Mouse (Mus musculus) retina, embryonic 14.5 days (tissue): ENCODE measurements at regions not wholly inside any gene's neighbourhood (a gene's known extent, or its start where the extent isn't known, plus 50 kb on each side); places are given as distances from the start of the nearest gene placed in this dataset.
A peak's percentile ranks its signal among the peaks of the same experiment; 100 is the strongest.

Experiments
- DNase-seq: peaks from one replicate; pipeline ENCODE4 v3.0.0-alpha.2; 2015; ENCODE audit warnings: low spot score

DNA sequence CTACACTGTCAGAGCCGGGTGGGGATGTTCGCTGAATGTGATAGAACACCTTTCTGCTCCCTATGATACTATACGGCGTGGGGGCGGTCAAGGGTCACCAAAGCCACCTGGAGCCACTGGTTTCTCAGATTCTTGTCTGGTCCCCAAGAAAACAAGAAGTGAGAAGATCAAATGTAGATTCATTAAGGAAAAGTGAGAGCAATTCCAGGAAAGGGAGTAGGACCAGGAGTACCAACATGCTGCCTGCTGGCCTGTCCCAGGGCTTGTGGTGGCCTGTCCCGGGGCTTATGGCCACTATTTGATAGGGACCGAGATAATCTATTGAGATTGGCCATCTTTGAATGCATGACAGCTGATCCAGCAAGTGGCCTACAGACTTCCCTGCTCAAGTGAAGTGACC lies 58.8 kb upstream of the Fut8 start:
- DNase-seq, result no peak

DNA sequence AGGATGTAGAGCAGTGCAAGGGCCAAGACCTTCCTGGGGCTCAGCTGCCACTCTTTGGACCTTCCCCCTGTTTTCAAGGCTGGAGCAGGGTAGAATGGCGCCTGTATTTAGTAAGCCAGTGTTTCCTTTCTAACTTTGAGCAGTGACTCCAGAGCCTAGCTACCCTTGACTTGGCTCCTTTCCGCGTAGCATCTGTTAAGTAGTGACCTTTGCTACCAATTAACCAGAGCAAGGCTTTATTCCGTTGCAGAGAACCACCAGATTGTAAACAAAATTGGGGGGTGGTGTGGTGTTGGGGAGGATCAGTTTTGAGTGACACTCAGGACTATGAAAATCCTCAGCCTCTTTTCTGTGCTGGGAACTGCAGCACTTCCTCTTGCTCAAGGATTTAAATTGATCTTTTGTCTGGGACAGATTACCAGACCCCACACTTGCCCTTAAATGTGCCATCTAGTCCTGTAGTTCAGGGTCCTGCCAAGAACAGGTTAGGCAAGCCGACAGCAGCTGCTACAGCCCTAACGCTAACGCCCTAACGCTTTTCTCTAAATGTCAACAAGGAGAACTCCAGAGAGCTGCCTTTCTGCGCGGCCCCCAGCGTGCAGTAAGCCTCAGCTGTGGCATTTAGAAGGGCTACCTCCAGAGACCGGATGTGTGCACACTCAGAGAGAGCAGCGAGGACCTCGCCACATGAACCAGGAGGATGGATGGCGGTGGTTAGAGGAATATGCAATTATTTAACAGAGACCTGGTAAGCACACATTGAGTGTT lies 59.9 kb upstream of the Fut8 start:
- DNase-seq, result peak; percentile 19

DNA sequence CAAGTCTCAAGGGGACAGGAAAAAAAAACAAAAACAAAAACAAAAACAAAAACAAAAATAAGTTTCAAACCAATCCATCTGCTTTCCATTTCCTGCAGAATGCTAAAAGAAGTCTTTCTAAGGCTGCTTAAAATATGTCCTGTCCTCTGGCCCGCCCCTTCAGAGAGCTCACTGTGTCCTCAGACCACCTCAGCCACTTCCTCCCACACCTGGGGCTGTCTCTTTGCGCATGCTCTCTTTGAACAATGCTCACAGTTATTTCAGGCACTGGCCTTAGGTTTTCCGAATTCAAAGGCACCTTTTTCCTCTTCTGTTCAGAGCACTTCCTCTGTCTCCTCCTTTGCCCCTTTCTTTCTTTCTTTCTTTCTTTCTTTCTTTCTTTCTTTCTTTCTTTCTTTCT lies 60.6 kb upstream of the Fut8 start:
- no peak for DNase-seq

DNA sequence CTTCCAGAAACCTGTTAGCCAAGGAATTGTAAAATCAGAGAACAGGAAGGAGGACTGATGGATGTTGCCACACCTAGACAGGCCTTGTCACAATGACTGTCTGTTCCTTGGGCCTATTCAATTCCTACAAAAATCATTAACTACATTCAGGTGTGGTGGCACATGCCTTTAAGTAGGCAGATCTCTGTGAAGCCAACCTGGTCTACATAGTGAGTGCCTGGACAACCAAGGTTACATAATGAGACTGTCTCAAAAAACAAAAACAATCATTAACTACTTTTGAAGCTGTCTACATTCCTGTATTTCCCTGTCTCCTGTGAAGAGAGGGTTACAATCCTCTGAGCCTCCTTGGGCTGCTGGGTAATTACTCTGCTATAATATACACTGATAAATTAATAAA lies 63.9 kb upstream of the Fut8 start:
- no peak for DNase-seq

DNA sequence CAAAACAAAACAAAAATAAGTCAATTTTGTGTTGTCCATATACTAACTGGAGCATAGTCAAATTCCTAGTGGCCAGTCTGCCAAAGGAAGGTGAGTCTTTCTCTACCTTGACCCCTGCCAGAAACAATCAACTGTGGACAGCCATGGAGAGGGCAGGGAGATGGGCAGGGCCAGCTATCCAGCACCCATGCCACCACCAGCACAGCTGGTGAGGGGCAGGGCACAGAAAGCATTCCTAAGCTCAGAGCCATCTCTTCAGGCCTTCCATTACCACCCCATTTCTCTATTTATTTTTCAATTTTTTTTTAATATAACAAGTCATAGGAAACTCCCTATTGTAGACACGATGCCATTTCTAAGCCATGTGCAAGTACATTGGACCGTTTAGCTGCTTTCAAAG lies 65.4 kb upstream of the Fut8 start:
- DNase-seq, result no peak

DNA sequence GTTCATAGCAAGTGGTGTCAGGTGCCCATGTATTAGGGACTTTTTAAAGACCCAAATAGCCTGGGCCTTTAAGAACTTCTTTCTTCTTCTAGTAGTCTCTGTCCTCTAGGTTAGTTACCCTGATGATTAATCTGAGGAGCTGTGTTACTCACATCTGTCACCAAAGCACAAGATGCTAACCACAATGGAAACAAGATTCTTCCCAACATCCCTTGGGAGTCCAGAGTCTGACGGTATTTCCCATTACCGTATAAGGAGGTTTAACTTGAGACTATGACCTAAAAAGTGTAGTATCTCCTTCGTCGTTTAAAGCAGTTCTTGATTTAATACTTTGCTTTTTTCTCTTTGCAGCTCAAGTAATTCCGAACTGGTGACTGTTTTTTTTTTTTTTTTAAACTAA lies 67.7 kb upstream of the Fut8 start:
- DNase-seq, result no peak

DNA sequence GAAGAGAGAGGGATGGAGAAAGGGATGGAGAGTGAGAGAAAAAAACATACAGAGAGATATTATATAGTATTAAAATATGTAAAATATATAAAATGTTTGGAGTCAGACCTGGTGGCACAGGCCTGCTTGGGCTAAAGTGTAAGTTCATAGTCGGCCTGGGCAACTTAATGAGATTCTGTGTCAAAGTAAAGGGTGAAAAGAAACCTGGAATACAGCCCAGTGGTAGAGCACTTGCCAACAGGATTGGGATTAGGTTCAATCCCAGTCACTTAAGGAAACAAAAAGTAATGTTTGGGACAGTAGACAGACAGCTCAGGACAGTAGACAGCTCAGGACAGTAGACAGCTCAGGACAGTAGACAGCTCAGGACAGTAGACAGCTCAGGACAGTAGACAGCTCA lies 69.6 kb upstream of the Fut8 start:
- no peak for DNase-seq

DNA sequence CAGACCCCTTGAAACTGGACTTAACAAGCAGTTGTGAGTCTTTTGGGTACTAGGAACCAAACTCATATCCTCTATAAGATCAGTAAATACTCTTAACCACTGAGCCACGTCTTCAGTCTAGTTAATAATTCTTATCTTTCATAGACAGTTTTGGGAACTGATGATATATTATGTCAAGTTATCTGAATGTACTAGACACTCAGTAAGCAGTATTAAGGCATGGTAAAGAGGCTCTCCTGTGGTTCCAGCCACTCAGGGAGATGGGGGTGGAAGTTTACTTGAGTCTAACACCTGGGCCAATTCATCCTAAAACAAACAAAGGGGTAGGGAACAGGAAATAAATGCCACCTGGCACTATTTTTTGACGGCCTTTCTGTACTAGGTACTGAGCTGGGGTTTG lies 81.2 kb upstream of the Fut8 start:
- DNase-seq, result no peak

DNA sequence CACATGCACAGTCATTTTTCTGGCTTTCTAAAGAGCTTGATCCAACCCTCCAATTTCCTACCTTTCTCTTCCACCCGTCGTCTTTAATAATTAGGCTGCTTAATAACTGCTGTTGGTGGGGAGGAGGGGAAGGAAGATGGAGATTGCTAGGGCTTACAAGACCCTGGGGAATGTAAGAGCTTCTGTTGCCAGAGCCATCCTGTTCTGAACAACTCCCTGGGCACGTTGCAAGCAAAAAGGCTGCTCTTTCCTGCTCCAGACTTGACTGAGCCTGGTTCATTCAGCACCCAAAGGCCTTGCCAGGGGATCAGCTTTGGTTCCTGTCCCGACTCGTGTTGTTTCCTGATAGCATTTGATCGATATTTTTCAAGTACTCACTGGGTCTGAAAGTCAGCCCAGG lies 82.3 kb upstream of the Fut8 start:
- DNase-seq, result no peak

DNA sequence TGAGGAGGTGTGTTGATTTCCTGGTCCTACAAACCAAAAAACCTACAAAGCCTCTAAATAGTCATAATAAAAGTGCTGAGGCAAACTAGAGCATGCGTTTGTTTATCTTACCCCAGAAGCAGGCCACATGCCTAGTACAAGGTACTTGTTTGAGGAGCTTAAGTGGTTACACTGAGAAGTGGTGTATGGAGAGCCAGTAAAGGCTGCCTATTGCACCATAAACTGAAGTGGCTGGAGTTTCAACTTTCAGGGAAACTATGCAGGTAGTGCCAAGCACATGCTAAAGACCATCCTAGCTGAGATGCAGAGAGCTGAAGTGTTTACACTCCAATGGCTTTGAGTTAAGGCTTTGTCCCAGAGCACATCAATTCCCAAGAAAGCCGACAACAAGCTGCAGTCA lies 86.5 kb upstream of the Fut8 start:
- no peak for DNase-seq

DNA sequence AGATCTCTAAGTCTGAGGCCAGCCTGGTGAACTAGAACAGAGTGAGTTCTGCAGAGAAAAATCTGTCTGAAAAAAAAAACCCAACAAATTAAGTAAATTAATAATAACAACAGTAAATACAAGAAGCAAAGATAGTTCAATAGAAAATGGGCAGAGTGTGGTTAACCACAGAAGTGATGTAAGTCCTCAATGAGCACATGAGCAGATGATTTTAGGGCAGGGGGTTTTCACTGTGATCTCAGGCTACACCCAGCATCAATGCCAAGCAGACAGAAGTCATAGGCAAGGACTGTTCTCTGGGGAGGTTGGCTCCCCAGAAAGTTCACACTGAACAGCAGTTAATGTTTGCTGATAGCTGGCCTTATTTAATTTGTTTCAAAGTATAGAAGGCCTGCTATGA lies 88.1 kb upstream of the Fut8 start:
- DNase-seq, result no peak

DNA sequence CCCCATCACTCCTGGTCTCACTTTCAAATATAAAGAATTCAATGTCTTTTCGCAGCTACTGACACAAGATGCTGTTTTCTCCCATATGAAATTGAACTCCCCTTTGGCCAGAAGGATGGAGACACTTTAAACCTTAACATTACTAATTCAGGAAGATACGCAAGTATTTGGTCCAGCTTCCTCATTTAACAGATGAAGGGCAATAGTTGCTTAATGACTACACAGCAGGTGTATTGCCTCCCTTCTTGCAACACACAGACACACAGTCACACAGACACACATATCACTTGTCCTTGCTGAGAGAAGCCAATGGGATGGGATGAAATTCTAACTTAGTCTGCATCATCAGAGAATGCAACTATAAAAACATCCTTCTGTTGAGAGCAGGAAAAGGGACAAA lies 89.8 kb upstream of the Fut8 start:
- no peak for DNase-seq

DNA sequence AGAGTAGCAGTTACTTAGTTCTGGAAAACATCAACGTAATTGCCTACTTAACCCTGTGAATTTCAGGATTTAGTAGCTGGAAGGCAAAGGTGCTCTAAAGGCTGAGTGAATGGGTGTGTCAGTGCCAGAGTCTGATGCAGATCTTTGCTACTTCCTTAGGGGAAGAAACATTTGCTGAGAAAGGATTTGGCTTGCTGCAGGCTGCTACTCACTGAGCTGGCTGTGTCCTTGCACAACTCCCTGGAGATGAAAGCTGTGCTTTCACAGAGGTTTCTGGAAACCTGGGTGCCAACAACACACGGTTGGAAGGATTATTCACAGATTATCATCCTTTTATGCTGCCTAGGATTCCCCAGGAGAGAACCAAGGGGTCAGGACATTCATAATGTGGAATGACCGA lies 94.0 kb upstream of the Fut8 start:
- no peak for DNase-seq

DNA sequence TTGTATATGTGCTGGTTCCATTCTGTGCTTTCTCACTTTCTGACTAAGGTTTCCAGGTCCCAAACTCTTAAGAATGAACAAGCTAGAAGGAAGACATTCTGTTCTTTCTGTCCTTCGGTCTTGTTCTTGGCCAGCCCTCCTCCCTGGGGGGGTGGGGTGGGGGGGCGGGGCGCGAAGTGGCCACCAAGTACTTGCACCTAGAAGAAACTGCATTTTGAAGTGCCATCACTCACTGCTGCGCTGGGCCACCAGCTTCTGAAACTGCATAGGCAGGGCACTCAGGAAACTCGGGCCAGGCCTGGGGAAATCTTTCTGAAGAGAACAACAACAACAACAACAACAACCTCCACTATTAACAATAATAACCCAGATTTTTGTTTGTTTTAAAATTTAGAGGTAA lies 94.4 kb upstream of the Fut8 start:
- no peak for DNase-seq

DNA sequence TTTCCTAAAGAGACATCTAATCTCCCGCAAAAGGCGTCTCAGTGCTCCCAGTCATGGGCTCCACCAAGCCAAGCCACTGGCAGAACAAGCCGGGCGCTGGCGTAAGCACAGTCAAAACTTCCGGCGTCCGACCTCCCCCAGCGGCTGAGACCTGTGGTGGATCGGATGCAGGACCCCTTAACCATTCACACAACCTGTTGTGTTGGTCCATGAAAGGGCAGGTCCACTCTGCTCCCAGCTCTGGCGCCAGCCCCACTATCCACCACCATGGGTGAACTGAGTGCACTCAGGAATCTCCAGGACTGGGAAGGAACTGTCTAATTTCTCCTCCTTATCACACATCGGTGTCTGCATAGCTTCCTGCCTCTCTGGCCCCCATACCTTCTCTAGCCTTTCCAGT lies 94.8 kb upstream of the Fut8 start:
- DNase-seq, result no peak

DNA sequence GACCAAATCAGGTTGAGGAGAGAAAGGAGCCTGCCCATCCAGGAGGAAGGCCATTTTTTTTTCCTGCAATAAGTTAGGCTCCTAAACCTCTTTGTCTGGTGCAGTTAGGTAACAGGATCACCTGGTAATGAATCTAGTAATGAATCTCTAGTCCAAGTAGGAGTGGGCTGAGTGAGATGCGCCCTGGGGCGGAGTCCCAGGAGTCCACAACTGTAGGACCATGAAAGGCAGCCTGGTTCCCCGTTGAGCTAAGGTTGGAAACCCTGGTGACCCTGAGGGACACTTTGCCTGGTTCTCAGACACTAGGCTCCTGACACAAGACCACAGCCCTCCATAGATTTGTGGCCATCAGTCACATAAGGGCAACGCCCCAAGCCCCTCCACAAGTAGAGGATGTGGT lies 95.7 kb upstream of the Fut8 start:
- DNase-seq, result no peak

DNA sequence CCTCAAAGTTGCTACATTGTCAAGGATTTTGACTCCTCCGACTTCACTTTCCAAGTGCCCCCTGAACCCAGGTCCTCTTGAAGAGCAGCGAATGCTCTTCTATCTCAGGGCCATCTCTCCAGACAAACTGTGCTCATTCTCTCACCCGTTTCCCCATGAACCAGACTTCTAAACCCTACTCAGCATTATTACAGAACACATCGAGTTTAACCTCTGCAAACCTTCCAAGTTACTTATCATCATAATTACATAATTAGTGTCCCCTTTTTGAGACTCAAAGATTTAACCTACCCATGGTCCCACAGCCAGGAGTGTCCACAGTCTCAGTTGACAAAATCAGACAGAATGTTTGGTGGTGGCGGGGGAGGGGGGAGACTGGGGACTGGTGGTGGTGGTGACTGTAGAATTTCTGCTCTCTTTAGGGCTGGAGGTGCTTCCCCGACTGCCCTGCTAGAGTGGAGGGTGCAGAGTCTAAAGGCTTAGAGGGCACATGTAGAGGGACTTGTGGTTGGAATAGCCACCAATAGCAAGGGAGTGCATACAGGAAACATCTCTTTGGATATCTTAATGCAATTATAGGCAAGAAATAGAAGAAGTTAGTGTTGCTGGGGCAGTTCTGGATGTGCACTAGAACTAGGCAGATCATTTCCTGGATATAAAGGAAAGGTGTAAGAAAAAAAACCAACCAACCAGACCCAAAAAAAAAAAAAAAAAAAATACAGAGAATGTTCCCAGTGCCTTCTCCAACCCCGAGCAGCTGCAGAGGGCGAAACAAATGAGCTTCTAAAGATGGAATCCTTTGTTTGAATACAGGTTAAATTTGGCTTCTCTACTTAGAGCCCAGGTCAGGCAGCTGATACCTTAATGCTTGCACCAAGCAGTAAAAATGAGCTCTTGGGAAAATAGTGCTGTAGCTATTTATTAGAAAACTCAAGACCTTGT lies 96.4 kb upstream of the Fut8 start:
- no peak for DNase-seq

DNA sequence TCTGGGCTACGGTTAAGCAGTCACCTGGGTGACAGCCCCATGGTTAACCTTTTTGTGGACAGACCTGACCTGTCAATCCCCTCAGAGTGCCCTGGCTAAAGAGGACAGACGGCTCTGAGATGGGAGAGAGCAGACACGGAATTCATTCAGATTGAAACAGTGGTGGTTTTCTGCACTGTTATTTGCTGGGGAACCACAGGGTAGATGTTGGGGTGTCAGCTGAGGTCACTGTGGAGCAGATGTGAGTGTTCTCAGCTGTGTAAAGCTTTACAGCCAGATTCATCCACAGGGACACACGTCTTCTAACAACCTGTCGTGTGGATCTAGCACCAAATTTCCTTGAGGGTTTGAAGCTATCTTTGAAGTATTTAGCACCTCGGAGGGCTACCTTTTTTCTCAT lies 97.3 kb upstream of the Fut8 start:
- DNase-seq, result no peak

DNA sequence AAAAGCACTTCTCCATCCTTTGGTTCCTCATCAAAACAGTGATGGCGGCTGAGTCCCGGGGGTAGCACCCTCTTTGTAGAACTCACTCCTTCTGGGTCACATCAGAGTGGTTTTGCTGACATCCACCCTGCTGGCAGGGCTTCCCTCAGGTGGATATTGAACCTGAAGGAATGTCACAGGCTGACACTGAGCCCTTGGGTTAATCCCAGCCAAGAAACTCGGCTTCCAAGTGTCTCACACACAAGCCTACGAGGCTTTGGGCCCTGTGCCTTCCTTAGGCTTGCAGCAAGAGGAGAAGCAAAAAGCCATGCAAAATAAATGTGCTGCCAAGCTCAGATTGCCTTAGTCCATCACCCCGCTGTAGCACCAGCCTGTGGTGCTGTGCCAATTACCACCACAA lies 97.8 kb upstream of the Fut8 start:
- no peak for DNase-seq

DNA sequence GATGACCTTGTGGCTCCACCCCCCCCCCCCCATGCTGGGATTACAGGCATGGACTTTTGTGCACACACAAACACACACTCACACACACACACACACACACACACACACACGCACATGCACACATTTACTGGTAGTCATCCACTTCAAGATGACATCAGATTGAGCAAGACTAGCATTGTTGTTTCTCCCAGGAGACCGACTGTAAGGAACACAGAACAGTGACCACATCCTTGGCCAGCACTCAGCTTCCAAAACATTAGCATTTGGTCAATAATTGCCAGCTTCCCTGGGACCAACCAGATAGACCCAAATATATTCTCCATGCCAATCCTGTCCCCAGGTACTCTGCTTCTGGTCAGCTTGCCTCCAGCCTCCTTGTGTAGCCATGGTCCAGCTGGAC lies 98.2 kb upstream of the Fut8 start:
- DNase-seq, result no peak

DNA sequence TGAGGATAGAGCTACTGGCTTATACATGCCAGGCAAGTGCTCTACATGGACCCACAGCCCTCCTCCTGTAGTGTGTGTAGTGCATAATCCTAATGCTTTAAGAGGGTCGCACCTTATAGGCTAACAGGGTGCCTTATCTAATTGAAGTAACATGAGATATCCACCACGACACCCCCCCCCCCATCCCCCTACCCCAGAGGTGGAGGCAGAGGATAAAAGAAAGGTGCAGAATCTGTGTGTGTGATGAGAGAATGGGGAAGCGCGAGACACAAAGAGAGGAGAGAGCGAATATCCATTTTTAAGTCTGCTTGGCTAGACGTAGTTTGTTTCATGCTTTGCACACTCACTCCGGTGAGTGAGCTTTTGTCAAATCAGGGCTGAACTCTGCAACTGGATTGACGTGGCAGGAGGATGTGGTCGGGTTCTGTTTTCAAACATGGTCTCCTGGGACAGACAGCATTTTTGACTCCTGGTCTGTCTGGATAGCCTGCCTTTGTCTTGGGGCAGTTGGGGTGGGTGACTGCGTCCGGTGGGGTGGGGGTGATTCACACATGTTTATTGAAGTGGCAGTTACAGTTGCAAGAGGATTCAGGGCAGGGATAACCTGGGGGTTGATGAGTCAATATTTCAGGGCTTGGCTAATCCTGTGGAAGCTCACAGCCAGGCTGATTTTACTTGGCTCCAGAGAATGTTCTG lies 99.3 kb upstream of the Fut8 start:
- DNase-seq, result no peak

DNA sequence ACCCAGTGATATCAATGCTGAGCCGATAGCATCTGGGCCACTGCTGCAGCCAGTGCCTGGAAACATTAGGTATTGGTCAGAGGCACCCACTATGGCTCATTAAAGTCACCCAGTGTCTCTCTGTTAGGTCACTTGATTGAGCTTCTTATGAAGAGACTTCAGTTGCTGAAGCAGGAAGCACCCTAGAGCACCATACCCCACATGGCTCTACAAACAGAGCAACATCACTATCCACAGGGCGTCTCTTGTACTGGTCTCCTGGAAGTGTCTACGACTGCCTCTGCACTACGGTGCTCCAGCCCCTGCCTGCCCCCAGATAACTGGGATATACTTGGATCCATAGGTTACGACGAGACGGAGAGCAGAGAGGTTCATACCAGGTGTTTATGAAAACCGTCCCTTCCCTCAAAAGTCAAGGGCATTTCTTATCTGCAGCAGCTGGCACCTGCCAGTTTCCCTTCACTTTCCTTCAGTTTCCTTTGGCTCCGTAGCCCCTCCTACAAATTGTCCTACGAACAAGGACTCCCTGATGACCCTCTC lies 100.6 kb upstream of the Fut8 start:
- no peak for DNase-seq

DNA sequence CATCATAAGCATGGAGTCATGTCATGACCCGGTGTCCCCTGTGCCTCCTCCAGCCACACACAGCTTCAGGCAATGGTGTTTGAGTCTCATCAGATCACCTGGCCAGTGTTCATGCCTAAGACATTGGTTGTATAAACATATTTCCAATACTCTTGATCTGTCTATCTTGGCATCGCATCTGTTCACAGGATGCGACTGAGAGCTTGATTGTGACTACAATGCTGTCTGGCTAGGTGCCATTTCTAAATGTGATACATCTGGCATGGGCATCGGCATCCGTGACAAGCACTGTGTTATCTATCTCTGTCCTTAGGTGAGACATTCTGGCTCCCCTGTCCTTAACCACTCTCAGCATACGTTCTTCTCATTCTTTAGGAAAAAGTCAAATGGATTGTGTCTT lies 102.3 kb upstream of the Fut8 start:
- no peak for DNase-seq
